Mouse (Mus musculus): ENCODE results near the gene Prss16. TPM values are rescaled to one million over a fixed set of nuclear protein-coding genes. Genes with fewer than 3 reads are reported as not detected.
A peak's percentile ranks its signal among the peaks of the same experiment; 100 is the strongest.

Prss16 gene
- total RNA-seq, 1 experiment from 2014 or later, result 2.9 TPM

DNA sequence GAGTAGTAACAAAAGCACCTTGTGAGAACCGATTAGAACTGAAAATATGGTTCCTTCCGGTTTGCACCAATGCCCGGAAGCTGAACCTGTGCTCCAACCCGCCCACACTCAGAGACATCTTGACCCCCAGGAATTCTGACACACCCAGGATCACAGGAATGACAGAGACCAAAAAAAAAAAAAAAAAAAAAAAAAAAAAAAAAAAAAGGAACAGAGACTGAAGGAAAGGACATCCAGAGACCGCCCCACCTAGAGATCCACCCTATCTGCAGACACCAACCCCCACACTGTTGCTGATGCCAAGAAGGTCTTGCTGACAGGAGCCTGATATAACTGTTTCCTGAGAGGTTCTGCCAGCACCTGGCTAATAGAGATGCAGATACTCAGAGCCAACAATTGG lies 17.0 kb downstream of the Prss16 start:
- ATAC-seq (ENCODE audit: extremely low read depth, insufficient number of reproducible peaks, low FRiP score, poor library complexity, severe bottlenecking), result no peak

DNA sequence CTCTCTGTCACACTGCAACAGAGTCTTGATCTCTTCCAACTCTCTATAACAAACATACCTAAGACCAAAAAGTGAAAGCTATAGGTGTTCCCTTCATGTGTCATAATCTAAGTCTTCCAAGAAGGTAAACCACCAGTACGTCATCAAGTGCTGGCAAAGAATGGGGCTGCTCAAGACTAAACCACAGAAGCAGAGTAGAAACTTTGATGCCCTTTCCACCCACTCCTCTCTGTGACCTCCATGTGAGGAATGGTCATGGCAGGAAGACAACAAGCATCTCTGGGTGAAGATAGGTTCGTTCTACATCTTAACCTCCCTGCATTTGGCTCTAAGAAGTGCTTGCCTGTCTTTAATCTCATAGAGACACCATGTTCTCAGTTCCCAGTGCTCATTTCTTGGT lies 25.1 kb downstream of the Prss16 start:
- ATAC-seq (ENCODE audit: extremely low read depth, insufficient number of reproducible peaks, low FRiP score, poor library complexity, severe bottlenecking), result no peak

DNA sequence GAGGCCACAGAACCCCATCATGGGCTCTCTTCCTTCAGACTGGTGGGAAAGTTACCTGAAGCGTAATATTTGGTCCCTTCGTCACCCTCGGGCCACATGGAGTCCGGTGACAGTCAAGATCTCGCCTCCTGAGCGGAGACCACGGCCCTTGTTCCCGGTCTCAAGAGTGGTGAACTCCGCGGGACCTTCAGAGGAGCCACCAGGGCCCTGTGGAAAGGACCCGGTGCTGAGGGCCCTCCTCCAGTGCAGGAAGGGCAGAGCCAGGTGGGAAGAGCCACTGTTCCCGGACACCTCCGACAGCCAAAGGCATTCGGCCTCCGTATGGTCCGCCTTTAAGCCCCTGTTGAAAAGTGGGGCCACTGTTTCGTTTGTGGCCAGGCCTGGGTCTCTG lies 27.7 kb downstream of the Prss16 start:
- ATAC-seq (ENCODE audit: extremely low read depth, insufficient number of reproducible peaks, low FRiP score, poor library complexity, severe bottlenecking), result no peak

DNA sequence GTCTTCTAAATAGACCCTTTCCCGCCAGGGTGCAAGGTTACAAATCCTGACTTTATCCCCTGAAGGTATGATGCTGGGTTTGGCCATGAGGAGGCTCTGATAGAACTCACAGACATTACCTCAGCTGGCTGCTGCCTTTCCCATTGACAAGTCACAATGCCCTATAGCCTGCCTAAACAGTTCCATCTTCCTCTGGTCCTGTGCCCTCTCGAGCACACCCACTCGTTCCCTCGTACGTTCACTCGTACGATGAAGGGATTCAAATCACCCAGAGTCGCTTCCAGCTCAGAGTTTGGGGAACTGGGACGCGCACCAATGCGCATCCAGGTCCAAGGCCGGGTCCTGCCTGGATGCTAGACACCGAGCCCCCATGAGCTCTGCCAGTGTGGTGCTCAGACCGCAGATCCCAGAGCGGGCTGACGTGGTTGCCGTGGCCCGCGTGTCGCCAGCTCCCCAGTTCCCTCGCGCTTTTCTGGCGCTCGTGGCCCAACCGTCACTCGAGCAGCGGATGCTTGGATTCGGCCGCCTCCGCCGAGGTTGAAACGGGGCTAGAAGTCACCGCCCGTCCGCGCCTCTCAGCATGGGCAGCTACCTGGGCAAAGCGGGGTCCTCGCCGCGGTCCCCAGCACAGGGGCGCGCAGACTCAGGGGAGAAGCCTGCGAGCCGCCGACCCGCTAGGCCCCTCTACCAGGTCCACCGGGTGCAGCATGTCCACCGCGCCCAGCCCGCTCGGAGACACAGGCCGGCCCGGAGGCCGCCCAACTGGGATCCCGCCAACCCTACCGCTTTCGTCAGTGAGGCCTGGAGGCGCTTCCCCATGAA lies 28.4 kb downstream of the Prss16 start, which contains the start of gene Pom121l2:
Gene Pom121l2, plus strand, starts transcription at position 214 of the 822 bp plus-strand sequence.
- ATAC-seq (ENCODE audit: extremely low read depth, insufficient number of reproducible peaks, low FRiP score, poor library complexity, severe bottlenecking), result 0 out of 2 replicates have a peak, but pooled peaks have one; percentile 16

DNA sequence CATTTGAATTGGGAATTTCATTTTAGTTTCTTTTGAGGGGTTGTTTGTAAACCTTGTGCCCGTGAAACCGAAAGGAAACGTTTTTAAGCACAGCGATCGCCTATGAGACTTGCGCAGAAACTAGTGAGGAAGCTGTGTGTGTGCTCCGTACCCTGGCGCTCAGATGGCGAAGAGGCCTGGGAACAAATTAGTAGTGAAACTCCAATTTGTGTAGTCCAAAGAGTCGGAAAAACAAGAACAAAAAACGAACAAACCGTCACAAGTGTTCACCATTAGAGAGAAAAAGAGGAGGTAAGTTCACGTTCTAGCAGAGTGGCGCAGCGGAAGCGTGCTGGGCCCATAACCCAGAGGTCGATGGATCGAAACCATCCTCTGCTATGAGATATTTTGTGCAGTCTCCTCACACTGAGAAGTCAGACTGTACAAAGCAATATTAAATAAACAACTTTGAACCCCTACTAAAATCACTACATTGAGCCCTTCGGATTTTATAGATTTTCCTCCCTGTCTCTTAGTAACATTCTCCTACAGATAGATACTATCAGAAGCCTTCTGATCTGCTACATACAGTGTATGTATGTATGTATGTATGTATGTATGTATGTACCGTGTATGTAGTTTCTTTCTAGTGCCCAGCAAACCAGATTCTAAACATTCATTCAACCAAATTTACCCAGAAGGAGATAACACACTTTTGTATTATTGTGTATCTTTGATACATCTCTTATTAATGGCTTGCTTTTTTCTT lies 34.6 kb downstream of the Prss16 start:
- peak; percentile 69 for ATAC-seq (ENCODE audit: extremely low read depth, insufficient number of reproducible peaks, low FRiP score, poor library complexity, severe bottlenecking)

DNA sequence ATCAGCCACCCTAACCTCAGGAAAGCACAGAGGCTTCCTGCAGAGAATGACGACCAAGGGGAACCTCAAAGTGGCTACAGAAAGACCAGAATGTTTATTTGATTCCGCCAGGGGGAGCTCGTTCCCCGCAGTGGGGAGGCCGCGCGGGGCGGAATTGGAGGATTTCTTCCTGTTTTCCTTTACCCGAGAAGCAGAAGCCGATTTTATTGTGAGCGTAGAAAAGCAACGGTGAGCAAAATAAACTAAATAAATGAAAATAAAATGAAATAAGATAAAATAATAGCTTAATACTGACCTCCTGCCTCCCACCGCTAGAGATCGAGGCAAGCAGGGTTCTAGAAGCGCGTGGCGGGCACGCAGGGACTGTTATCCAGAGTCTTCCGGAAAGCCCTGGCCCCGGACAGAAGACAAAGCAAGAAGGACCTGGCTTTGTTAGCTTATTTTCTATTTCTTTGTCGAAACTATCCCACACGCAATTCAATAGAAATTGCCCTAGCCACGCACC lies 35.3 kb downstream of the Prss16 start:
- peak; percentile 87 for ATAC-seq (ENCODE audit: extremely low read depth, insufficient number of reproducible peaks, low FRiP score, poor library complexity, severe bottlenecking)

DNA sequence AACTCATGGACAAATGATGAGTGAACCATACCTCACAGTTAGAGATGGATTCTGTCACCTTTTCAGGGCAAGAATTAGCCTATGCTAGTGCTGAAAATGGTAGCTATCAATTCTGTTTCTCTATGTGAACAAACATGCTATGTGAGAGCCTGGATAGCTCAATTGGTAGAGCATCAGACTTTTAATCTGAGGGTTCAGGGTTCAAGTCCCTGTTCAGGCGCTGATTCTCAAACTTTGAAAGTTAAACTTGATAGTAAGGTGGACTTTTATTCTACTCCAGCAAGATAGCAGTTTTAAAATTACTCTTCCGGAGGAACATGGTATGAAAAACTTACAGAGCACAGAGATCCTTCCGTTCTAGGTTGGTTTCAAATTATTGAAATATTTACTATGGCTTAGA lies 37.9 kb downstream of the Prss16 start:
- no peak for ATAC-seq (ENCODE audit: extremely low read depth, insufficient number of reproducible peaks, low FRiP score, poor library complexity, severe bottlenecking)

DNA sequence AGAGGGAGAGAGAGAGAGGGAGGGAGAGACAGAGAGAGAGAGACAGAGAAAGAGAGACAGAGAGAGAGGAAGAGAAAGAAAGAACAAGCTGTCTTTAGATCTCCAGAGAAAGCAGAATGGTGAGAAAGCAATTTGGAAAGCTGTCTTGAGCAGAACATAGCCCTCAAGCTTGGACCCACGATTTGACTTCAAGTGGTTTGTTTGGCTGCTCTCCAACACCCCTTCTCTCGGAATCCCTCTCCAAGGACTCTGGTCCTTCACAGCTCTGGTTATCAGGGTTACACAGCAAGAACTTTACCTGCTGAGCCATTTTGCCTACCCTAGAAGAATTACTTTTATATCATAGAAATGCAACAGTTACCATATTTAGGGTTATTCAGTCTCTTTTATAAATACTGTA lies 39.7 kb downstream of the Prss16 start:
- ATAC-seq (ENCODE audit: extremely low read depth, insufficient number of reproducible peaks, low FRiP score, poor library complexity, severe bottlenecking), result no peak

DNA sequence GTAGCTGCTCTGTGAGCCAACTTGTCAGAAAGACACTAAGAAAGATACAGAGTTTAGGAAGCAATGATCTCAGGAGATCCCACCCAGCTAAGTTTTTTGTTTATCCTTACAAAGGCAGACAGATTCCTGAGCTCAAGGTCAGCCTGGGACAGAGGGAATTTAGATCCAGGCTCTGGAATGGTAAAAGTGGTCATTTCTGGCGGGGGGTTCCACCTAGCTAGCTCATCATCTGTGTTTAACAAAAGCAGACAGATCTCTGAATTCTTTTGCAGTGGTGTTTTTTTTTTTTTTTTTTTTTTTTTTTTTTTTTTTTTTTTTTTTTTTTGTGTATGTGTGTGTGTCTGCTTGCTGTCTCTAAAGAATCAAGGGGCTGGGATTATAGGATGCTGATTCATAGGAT lies 40.3 kb downstream of the Prss16 start:
- ATAC-seq (ENCODE audit: extremely low read depth, insufficient number of reproducible peaks, low FRiP score, poor library complexity, severe bottlenecking), result no peak

Other genes with a start within 250 kb of the Prss16 start
- gene Hist1h1b, start 229.1 kb downstream of the Prss16 start, total RNA-seq (2017), result 73.0 and 92.6 TPM in 2 replicates
- 3.8 and 32.2 TPM in 2 replicates for gene Hist1h3i, start 226.4 kb downstream of the Prss16 start, total RNA-seq (2017)
- 46.4 and 80.8 TPM in 2 replicates for gene Hist1h2an, start 222.5 kb downstream of the Prss16 start, total RNA-seq (2017)
- gene Hist1h2bp, start 222.3 kb downstream of the Prss16 start, total RNA-seq (2017), result 4.8 and 6.8 TPM in 2 replicates
- 71.6 and 96.6 TPM in 2 replicates for gene Hist1h2bq, start 199.5 kb downstream of the Prss16 start, total RNA-seq (2017)
- 88.7 TPM in 1 of 2 replicates, not detected in the other for gene Hist1h2ao, start 199.3 kb downstream of the Prss16 start, total RNA-seq (2017)
- gene Hist1h4m, start 198.0 kb downstream of the Prss16 start, total RNA-seq (2017), result 341 and 383 TPM in 2 replicates
- 171 and 217 TPM in 2 replicates for gene Hist1h4n, start 177.5 kb downstream of the Prss16 start, total RNA-seq (2017)
- gene Hist1h2ap, start 176.2 kb downstream of the Prss16 start, total RNA-seq (2017), result 129 and 254 TPM in 2 replicates
- 63.3 and 83.2 TPM in 2 replicates for gene Hist1h2br, start 176.0 kb downstream of the Prss16 start, total RNA-seq (2017)
- 0.49 and 2.6 TPM in 2 replicates for gene Zfp184, start 64.6 kb downstream of the Prss16 start, total RNA-seq (2017)
- not detected in 2 replicates for gene Pom121l2, start 28.5 kb downstream of the Prss16 start, total RNA-seq (2017)
- 15.1 and 66.2 TPM in 2 replicates for gene Hist1h2ah, start 25.8 kb upstream of the Prss16 start, total RNA-seq (2017)
- 11.9 and 12.2 TPM in 2 replicates for gene Hist1h2bk, start 26.1 kb upstream of the Prss16 start, total RNA-seq (2017)
- 59.4 and 71.0 TPM in 2 replicates for gene Hist1h4i, start 31.6 kb upstream of the Prss16 start, total RNA-seq (2017)
- 24.6 and 26.2 TPM in 2 replicates for gene Hist1h2ag, start 33.2 kb upstream of the Prss16 start, total RNA-seq (2017)
- gene Hist1h2bj, start 33.5 kb upstream of the Prss16 start, total RNA-seq (2017), result 25.8 and 31.3 TPM in 2 replicates
- gene Vmn1r188, start 74.7 kb upstream of the Prss16 start, total RNA-seq (2017), result not detected in 2 replicates
- gene Vmn1r189, start 96.1 kb upstream of the Prss16 start, total RNA-seq (2017), result 0.25 TPM in 1 of 2 replicates, not detected in the other
- not detected in 2 replicates for gene Vmn1r191, start 174.2 kb upstream of the Prss16 start, total RNA-seq (2017)
- 0.12 TPM in 1 of 2 replicates, not detected in the other for gene Vmn1r192, start 181.4 kb upstream of the Prss16 start, total RNA-seq (2017)
- 0.12 TPM in 1 of 2 replicates, not detected in the other for gene Vmn1r193, start 213.4 kb upstream of the Prss16 start, total RNA-seq (2017)
- gene Vmn1r194, start 234.5 kb upstream of the Prss16 start, total RNA-seq (2017), result 0.93 TPM in 1 of 2 replicates, not detected in the other